ENCODE assay signal across 8 mouse cellular contexts in genomic region chr11:121362212-121362611, GRCm38 (mm10). TPM values are rescaled to one million over a fixed set of nuclear protein-coding genes. Genes with fewer than 3 reads are reported as not detected.
DNase-seq lines count a peak whose midpoint lies in the region.

No protein-coding gene starts in this region.

- peak; percentile 52 for DNase-seq in layer of hippocampus, adult 11-12 months (ENCODE audit: low spot score)
- no peak for DNase-seq in layer of hippocampus, postnatal 36 days
- peak; percentile 41 for DNase-seq in MN1 (ENCODE audit: low spot score)
- peak; percentile 12 to 34 for DNase-seq in adrenal gland, postnatal 4 days (ENCODE audit: low spot score in 2 of 2)
- peak; percentile 27 to 44 for DNase-seq in kidney, postnatal 4 days
- peak; percentile 43 for DNase-seq in retina, postnatal 1 day
- no peak for DNase-seq in Muller cell, postnatal 12 days (ENCODE audit: inconsistent ontology term)
- DNase-seq in urinary bladder, postnatal 25 days (ENCODE audit: low spot score): no peak

RNA-seq across cellular contexts. Expression of gene Wdr45b, which starts 8.0 kb away (rescaled TPM):
- total RNA-seq in layer of hippocampus, postnatal 36 days (2021): 10 to 100 TPM; 70.2 to 78.1 TPM
- total RNA-seq in adrenal gland, postnatal 4 days (2021): 10 to 100 TPM; 65.1 to 71.0 TPM

RNA-seq across cellular contexts. Expression of gene Rab40b, which starts 25.8 kb away (rescaled TPM):
- 10 to 100 TPM; 66.3 to 67.0 TPM for total RNA-seq in layer of hippocampus, postnatal 36 days (2021)
- total RNA-seq in adrenal gland, postnatal 4 days (2021): 1 to 10 TPM; 5.5 to 7.7 TPM

RNA-seq across cellular contexts. Expression of gene Fn3krp, which starts 59.0 kb away (rescaled TPM):
- 10 to 100 TPM; 49.1 to 50.4 TPM for total RNA-seq in layer of hippocampus, postnatal 36 days (2021)
- 10 to 100 TPM; 14.8 to 16.1 TPM for total RNA-seq in adrenal gland, postnatal 4 days (2021)

Comparison
In these comparisons a context has a peak if more than half of its experiments do, and no peak if none do; other contexts are left out.
1. DNase-seq: peak in layer of hippocampus, adult 11-12 months (single experiment), MN1 (single experiment), adrenal gland, postnatal 4 days (2 of 2), kidney, postnatal 4 days (2 of 2) and retina, postnatal 1 day (single experiment); none in layer of hippocampus, postnatal 36 days (0 of 2), Muller cell, postnatal 12 days (single experiment) and urinary bladder, postnatal 25 days (single experiment).
2. RNA of gene Rab40b, which starts 25.8 kb away (total RNA-seq): 66.3 to 67.0 TPM in layer of hippocampus, postnatal 36 days; 5.5 to 7.7 TPM in adrenal gland, postnatal 4 days; every median in the first group is over 4 times any median in the second.